Mouse (Mus musculus) embryonic facial prominence, embryonic 12.5 days (tissue): ENCODE data around the gene Atp5j2. TPM values are rescaled to one million over a fixed set of nuclear protein-coding genes. Genes with fewer than 3 reads are reported as not detected.
"Not testable (repeated sequence)": the region's sequence is repeated elsewhere in the genome, so short reads cannot be mapped to it uniquely, and the experiment has no call there.

ENCODE experiments used
- ATAC-seq: fragments of 200-750 bp; cut with Nextera tagmentation; 2 replicates; pipeline ENCODE4 v1.8.0; 2017; ENCODE audit not compliant: insufficient number of reproducible peaks, insufficient read depth, low FRiP score, low TSS enrichment
- H3K27ac ChIP-seq: fragments of 300-500 bp; sonication (generic); 2 replicates; pipeline ENCODE4 v1.5.1; 2016; ENCODE audit warnings: mild to moderate bottlenecking
- H3K27me3 ChIP-seq: fragments of 300-500 bp; sonication (generic); 2 replicates; pipeline ENCODE4 v1.6.1; 2016; ENCODE audit warnings: mild to moderate bottlenecking, moderate library complexity
- H3K36me3 ChIP-seq: fragments of 300-500 bp; sonication (generic); 2 replicates; pipeline ENCODE4 v1.6.1; 2016; ENCODE audit warnings: mild to moderate bottlenecking
- H3K4me1 ChIP-seq: fragments of 300-500 bp; sonication (generic); 2 replicates; pipeline ENCODE4 v1.6.1; 2016
- H3K4me2 ChIP-seq: fragments of 300-500 bp; sonication (generic); replicated peaks from 2 replicates; pipeline ENCODE4 v1.6.1; 2016; ENCODE audit warnings: mild to moderate bottlenecking, moderate library complexity
- H3K4me3 ChIP-seq: fragments of 300-500 bp; sonication (generic); 2 replicates; pipeline ENCODE4 v1.5.1; 2016; ENCODE audit warnings: mild to moderate bottlenecking
- H3K9ac ChIP-seq: fragments of 300-500 bp; sonication (generic); 2 replicates; pipeline ENCODE4 v1.6.1; 2016; ENCODE audit warnings: mild to moderate bottlenecking, moderate library complexity
- H3K9me3 ChIP-seq: fragments of 300-500 bp; sonication (generic); 2 replicates; pipeline ENCODE4 v1.6.1; 2016; ENCODE audit warnings: mild to moderate bottlenecking, moderate library complexity
- WGBS: fragments of 180-500 bp; shearing (Covaris S2); methylation state at CpG from one replicate; pipeline ENCODE4 v1.1.7; 2016; 5-methylcytosine and 5-hydroxymethylcytosine counted together
- polyA plus RNA-seq: library from polyadenylated mRNA; unstranded; fragments of >200 nt; fragmentation: Nextera tagmentation; extraction: Ambion mirVana; gene quantifications from 2 replicates; pipeline ENCODE4 v1.2.1, GENCODE M21; 2016

The Atp5j2 gene
- polyA plus RNA-seq, 1 experiment from 2014 or later, result 539 TPM

DNA sequence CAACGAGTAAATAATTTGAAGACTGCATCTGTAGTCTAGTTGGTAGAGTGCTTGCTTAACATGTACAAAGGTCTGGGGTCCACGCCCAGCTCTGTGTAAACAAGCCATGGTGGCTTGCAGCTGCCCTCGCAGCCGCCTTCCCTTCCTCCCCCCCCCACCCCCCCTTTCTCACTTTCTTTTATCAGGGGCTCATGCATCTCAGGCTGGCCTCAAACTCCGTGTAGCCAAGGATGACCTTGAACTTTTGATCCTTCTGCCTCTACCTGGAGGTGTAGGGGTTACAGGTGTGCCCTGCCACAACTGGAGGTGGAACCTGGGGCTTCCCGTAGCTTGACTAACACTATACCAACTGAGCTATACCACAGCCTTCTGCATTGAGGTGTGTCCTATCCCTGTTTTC lies 25.9 kb upstream of the Atp5j2 start:
- 85% methylated on average over 6 of the region's 6 CpGs for WGBS
- Histone ChIP-seq H3K36me3 (peaks cover 78% of the 10 kb centered on the region), H3K4me2 (no peak overlapping the region), H3K27ac (no peak overlapping the region), H3K4me3 (no peak overlapping the region), H3K27me3 (no peaks in the 10 kb centered on the region), H3K9ac (no peak overlapping the region), H3K9me3 (no peaks in the 10 kb centered on the region), H3K4me1 (no peaks in the 10 kb centered on the region)
- no peak for ATAC-seq

DNA sequence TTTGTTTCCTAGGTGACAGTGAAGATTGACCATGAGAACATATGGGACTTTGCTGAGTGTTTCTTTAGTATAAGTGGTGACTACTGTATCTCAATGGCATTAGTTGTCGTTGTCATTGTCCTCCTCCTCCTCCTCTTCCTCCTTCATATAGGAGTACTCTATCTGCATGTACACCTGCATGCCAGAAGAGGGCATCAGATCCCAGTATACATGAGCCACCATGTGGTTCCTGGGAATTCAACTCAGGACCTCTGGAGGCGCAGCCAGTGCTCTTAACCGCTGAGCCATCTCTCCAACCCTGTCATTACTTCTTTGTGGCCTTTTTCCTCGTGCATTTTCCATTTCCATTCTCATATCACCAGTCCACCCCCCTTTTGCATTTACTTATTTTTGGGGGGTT lies 22.8 kb upstream of the Atp5j2 start:
- H3K4me2 ChIP-seq, result no peak overlapping the region
- peaks cover 79% of the 10 kb centered on the region for H3K36me3 ChIP-seq
- no peaks in the 10 kb centered on the region for H3K9me3 ChIP-seq
- WGBS, result 63% methylated on average over 4 of the region's 4 CpGs
- H3K4me3 ChIP-seq, result no peak overlapping the region
- H3K27ac ChIP-seq, result no peak overlapping the region
- no peak overlapping the region for H3K9ac ChIP-seq
- no peak for ATAC-seq
- no peaks in the 10 kb centered on the region for H3K27me3 ChIP-seq
- H3K4me1 ChIP-seq, result no peaks in the 10 kb centered on the region

DNA sequence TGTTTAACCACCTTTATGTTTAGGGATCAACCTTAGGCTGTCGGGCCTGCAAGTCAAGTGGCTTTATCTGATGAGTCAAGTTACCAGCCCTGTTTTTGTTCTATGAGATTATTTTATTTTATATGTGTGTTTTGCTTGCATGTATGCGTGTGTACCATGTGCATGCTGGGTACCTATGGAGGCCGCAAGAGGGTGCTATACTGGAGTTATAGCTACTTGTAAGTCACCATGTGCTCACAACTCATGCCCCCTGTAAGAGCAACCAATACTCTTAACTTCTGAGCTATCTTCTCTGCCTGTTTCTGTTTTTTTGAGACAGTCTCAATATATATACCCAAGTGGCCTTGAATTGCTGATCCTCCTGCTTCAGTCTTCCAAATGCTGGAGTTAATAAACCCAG lies 21.6 kb upstream of the Atp5j2 start:
- Histone ChIP-seq H3K9me3 (no peaks in the 10 kb centered on the region), H3K4me1 (no peaks in the 10 kb centered on the region), H3K27ac (no peak overlapping the region), H3K9ac (no peak overlapping the region), H3K27me3 (no peaks in the 10 kb centered on the region), H3K36me3 (peaks cover 75% of the 10 kb centered on the region), H3K4me2 (no peak overlapping the region), H3K4me3 (no peak overlapping the region)
- WGBS, result 87% methylated on average over 3 of the region's 3 CpGs
- ATAC-seq, result no peak

DNA sequence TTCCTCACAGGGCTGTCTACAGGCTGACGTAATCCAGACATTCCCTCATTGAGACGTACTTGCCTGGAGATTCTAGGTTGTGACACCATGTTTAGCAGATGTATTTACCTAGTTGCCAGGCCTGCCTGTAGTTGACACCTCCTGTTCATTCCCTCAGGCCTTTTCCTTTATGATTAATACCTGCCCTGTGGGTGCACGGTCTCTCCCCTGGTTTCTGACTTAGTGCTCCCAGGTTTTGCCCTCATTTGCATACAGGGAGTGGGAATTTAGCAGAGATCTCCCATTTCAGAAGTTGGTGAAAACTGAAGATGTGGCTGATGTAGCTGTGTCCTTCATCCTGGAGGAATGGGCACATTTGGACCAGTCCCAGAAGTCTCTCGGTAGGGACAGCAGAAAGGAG lies 20.4 kb upstream of the Atp5j2 start:
- H3K4me1 ChIP-seq, result no peaks in the 10 kb centered on the region
- no peak overlapping the region for H3K4me3 ChIP-seq
- H3K36me3 ChIP-seq, result peaks cover 73% of the 10 kb centered on the region
- H3K9ac ChIP-seq, result no peak overlapping the region
- H3K27me3 ChIP-seq, result no peaks in the 10 kb centered on the region
- H3K9me3 ChIP-seq, result no peaks in the 10 kb centered on the region
- WGBS, result 89% methylated on average over 4 of the region's 4 CpGs
- H3K27ac ChIP-seq, result no peak overlapping the region
- ATAC-seq, result no peak
- no peak overlapping the region for H3K4me2 ChIP-seq

DNA sequence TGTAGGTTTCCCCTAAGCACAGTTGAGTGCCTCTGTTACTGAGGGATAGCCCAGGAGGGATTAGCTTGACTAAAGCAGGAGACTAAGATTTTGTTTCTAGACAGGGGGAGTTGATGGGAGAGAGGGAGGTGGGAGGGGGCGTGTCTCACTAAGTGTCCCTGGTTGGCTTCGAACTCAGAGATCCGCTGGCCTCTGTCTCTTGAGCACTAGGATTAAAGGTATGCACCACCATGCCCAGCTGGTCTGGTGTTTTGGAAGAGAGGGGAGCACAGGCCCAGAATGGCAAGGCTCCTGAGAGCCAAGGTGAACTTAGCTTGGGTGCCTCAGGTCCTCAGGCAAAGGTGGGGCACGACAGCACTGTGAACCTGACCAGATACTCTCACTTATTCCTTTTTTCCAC lies 19.5 kb upstream of the Atp5j2 start:
- H3K4me1 ChIP-seq, result no peaks in the 10 kb centered on the region
- H3K27me3 ChIP-seq, result no peaks in the 10 kb centered on the region
- WGBS, result 92% methylated on average over 4 of the region's 4 CpGs
- H3K27ac ChIP-seq, result no peak overlapping the region
- no peak overlapping the region for H3K9ac ChIP-seq
- no peak overlapping the region for H3K4me2 ChIP-seq
- no peak overlapping the region for H3K4me3 ChIP-seq
- H3K9me3 ChIP-seq, result no peaks in the 10 kb centered on the region
- ATAC-seq, result no peak
- peaks cover 72% of the 10 kb centered on the region for H3K36me3 ChIP-seq

DNA sequence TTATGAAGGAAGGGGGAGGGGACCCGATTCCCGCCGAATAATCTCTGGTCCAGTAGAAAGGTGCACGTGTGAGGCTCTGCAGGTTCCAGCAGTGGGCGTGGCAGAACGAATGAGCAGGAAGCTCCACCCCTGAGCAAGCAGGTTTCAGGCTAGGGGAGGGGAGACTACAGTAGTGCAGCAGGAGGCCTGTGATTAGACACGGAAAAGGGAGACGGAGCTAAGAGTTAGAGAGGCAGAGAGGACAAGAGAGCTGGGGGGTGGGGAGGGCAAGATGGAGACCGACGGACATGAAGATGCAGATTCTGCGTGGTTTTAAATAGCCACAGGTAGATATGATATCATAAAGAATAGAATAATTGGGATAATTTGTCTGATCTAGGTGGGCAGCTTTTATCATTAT lies 16.5 kb upstream of the Atp5j2 start:
- WGBS, result 37% methylated on average over 11 of the region's 11 CpGs
- H3K9ac ChIP-seq, H3K27ac ChIP-seq, H3K27me3 ChIP-seq, ATAC-seq, H3K4me2 ChIP-seq, H3K4me3 ChIP-seq, H3K9me3 ChIP-seq: not testable (repeated sequence)
- Histone ChIP-seq H3K4me1 (peaks cover 12% of the 10 kb centered on the region), H3K36me3 (peaks cover 51% of the 10 kb centered on the region)

DNA sequence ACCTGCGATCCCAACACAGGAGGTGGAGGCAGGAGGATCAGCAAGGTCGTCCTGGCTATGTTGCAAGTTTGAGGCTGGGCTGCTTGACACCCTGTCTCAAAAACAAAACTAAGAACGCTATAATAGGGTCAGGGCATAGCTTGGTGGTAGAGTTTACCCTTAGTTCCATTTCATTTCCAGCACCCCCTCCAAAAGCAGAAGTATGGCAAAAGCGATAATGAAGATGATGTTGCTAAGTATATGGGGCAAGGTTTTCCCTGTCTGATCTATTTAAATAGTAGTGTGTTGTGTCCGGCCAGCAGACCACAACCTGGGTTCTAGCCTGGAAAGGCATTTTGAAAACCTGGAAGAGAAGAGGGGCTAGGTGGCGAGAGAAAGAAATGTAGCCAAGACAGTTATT lies 16.1 kb upstream of the Atp5j2 start:
- Histone ChIP-seq H3K4me2 (no peak overlapping the region), H3K27me3 (no peaks in the 10 kb centered on the region), H3K27ac (no peak overlapping the region), H3K36me3 (peaks cover 49% of the 10 kb centered on the region), H3K9ac (no peak overlapping the region), H3K4me1 (peaks cover 12% of the 10 kb centered on the region), H3K4me3 (no peak overlapping the region), H3K9me3 (no peaks in the 10 kb centered on the region)
- no peak for ATAC-seq
- 86% methylated on average over 6 of the region's 6 CpGs for WGBS

DNA sequence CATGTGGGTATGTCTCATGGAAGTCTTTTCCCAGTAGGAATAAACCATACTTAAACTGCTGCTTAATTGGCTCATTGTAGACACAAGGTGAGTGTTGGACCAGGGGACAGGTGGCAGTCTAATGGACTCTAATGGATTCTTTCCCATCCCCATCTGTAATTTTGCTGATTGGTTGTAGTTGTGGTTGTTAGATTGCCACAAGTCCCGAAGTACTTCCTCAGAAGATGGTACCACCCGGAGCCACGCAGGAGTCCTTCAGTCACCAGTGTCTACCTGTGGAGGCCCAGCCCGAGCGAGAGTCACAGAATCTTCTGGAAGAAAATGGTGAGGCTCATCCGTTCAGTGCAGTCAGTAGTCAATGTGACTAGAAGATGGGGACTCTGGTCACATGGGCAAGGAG lies 15.5 kb upstream of the Atp5j2 start:
- Histone ChIP-seq H3K4me1 (peaks cover 12% of the 10 kb centered on the region), H3K27me3 (no peaks in the 10 kb centered on the region), H3K4me3 (no peak overlapping the region), H3K9ac (no peak overlapping the region), H3K4me2 (no peak overlapping the region), H3K36me3 (peaks cover 43% of the 10 kb centered on the region), H3K9me3 (no peaks in the 10 kb centered on the region), H3K27ac (no peak overlapping the region)
- WGBS, result 92% methylated on average over 6 of the region's 6 CpGs
- no peak for ATAC-seq

DNA sequence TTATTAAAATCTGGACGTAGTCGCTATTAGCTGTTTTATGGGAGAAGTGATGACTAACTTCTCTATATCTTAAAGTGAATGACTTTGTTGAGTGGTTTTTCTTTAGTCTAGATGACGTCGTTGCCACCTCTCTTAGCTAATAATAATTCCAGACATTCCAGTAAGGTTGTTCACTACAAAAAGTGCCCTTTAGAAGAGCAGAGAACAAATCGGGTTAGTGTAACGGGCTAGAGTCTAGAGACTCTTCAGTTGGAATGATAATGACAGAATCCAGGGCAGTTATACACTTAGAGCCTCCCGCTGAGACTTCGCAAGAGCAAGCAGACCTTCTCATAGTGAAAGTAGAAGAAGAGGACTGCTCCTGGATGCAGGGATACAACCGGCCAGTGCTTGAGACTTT lies 13.2 kb upstream of the Atp5j2 start:
- no peak overlapping the region for H3K27ac ChIP-seq
- peak overlapping the region; percentile 30; the same call in 1 of the 2 replicates for H3K9ac ChIP-seq
- no peak for ATAC-seq
- peak overlapping the region; percentile 58 for H3K4me2 ChIP-seq
- H3K9me3 ChIP-seq, result no peaks in the 10 kb centered on the region
- 26% methylated on average over 9 of the region's 9 CpGs for WGBS
- H3K4me1 ChIP-seq, result peaks cover 22% of the 10 kb centered on the region
- peaks cover 21% of the 10 kb centered on the region for H3K36me3 ChIP-seq
- H3K27me3 ChIP-seq, result no peaks in the 10 kb centered on the region
- H3K4me3 ChIP-seq, result peak overlapping the region; percentile 62

DNA sequence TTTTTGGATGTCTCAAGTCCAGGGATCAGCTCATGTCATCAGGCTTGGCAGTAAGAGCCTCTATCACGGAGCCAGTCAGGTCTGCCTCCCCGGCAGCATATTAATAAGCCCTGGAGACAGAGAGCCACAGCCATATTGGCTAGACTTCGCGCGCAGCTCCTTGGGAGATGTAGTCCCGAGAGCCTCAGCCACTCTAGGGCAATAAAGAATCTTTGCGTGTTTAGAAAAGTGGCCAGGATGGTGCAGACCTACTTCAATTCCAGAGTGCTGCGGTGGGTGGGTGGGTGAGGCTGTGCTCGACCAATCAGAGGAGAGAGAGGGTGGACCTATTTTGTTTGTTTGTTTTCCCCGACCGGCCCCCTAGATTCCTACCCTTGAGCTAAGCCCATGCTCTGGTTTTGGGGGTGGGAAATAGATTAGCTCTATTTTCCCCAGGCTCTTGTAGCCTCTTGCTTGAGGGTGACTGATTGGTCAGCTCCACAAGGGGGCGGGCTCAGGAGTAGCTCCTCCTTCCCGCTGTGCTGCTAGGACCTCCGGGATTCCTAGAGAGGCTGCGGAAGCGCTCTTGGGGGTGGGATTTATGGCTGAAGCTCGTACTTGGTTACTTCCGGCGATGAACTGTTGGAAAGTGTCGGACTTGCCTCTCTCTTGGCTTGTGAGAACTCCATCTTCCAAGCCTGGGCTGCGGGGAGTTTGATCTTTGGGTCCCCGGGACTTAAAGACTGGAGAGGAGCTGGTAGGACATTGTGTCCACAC lies 12.3 kb upstream of the Atp5j2 start, which contains the start of gene Zkscan5:
Gene Zkscan5 (plus strand): TSS at position 627 of the 756 bp plus-strand sequence.
- under 1% methylated on average over 22 of the region's 22 CpGs for WGBS

DNA sequence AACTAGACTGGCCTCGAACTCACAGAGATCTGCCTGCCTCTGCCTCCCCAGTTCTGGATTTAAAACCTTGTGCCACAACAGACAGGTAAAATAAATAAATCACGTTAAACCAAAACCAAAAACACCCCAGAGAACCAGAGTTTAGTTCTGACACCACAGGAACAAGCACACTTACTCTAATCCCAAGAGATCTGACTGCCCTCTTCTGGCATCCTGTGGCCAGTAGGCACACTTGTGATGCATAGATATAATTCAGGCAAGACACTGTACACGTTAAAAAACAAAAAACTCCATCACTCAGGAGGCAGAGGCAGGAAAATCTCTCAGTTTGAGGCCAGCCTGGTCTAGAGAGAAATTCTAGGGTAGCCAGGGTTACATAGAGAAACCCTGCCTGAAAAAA lies 10.6 kb upstream of the Atp5j2 start:
- no peak for ATAC-seq
- no peak overlapping the region for H3K4me2 ChIP-seq
- WGBS, result 52% methylated on average over 3 of the region's 3 CpGs
- peaks cover 6% of the 10 kb centered on the region; the same call in 1 of the 2 replicates for H3K36me3 ChIP-seq
- H3K4me3 ChIP-seq, result no peak overlapping the region
- no peak overlapping the region for H3K27ac ChIP-seq
- H3K9me3 ChIP-seq, result no peaks in the 10 kb centered on the region
- H3K27me3 ChIP-seq, result no peaks in the 10 kb centered on the region
- peaks cover 22% of the 10 kb centered on the region for H3K4me1 ChIP-seq
- no peak overlapping the region for H3K9ac ChIP-seq

More for the DNA sequence above, 12.3 kb upstream of the Atp5j2 start, which contains the start of gene Zkscan5:
- peak; percentile 96 for ATAC-seq
- H3K27me3 ChIP-seq, result no peaks in the 10 kb centered on the region
- peak within 1 kb of the TSS; percentile 62 for H3K4me3 ChIP-seq
- H3K27ac ChIP-seq, result peak within 1 kb of the TSS; percentile 86
- H3K9ac ChIP-seq, result peak within 1 kb of the TSS; percentile 66
- peaks cover 22% of the 10 kb centered on the region for H3K4me1 ChIP-seq
- no peaks in the 10 kb centered on the region for H3K9me3 ChIP-seq
- peaks cover 14% of the 10 kb centered on the region for H3K36me3 ChIP-seq
- H3K4me2 ChIP-seq, result peak within 1 kb of the TSS; percentile 58

DNA sequence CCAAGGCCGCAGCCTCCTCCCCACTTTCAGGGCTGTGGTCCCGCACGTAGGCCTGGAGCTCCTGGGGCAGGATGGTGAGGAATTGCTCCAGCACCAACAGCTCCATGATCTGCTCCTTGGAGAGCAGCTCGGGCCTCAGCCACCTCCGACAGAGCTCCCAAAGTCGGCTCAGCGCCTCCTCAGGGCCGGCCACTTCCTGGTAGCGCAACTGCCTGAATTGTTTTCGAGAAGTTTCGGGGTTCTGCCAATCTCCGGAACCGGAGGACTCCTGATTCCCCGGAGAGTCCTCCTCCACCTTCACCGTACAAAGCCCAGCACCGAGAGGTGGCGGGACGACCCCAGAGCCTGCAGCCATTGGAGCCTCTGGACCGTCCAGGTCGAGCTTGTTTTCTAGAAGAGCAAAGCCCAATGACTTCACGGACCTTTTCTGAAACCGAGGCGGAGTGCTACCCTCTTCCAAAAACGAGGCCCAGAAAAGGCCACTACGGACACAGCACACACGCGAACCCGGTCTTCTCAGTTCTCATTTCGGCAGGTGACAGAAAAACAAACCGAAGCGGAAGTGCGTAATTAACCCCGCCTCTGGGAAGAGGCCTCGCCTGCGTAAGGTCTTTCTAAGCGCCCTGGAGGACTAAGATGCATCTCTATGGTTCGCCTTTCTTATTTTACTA lies 9.6 kb upstream of the Atp5j2 start, which contains the start of gene Zkscan14:
Gene Zkscan14 (minus strand): TSS at position 548 of the 671 bp plus-strand sequence.
- no peak for ATAC-seq
- H3K9ac ChIP-seq, result peak within 1 kb of the TSS; percentile 79
- H3K4me2 ChIP-seq, result peak within 1 kb of the TSS; percentile 99
- no peaks in the 10 kb centered on the region for H3K9me3 ChIP-seq
- H3K27me3 ChIP-seq, result no peaks in the 10 kb centered on the region
- H3K36me3 ChIP-seq, result 0 out of 2 replicates have a peak, but pooled peaks cover 2% of the 10 kb centered on the region
- H3K4me3 ChIP-seq, result peak within 1 kb of the TSS; percentile 89
- H3K27ac ChIP-seq, result peak within 1 kb of the TSS; percentile 63
- peaks cover 22% of the 10 kb centered on the region for H3K4me1 ChIP-seq
- 2% methylated on average over 37 of the region's 37 CpGs for WGBS
